Mouse (Mus musculus) natural killer cell, adult 2 months (primary cell): ENCODE measurements around the gene 9030612E09Rik.

ENCODE experiments used
- DNase-seq, 2 experiments: peaks; one replicate each; pipeline ENCODE4 v3.0.0; 2022; ENCODE audit warnings: low spot score in 2 of 2

The 9030612E09Rik gene

DNA sequence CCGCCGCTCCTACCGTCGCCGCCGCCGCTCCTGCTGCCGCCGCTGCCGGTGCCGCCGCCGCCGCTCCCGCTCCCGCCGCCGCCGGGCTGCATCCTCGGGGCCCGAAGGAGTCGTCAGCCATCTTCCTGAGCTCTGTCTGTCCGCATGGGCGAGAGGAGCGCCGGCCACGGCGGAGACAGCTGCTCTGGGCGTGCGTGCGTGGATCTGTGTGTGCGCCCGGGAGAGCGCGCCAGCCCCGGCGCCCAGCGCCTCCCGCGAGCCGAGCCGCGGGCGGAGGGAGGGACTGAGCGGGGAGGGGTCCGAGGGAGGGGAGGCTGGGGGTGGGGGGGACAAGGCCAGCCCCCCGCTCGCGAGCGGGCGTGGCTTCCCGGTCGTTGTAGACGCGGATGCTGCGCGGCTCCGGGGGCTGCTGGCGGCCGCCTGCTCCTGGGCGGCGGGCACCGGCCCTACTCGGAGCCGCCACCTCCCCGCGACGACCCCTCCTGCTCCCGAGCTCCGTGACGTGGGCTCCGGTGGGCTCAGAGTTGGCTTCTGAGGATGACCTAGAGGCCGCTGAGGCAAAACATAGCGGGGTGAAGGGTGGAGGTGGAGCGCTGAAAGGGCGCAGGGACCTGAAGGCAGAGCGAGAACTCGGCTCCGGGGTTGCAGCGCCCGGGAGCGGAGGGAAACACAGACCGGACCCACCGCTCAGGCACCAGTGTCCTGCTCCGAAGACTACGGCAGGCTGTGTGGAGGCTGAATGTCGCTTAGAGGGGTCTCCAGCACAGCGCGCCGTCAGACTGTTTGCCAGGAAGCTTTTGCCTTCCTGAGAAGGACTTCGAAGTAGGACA lies at the start of gene 9030612E09Rik, which contains the start of gene Sobp:
TSS of gene 9030612E09Rik (plus strand) at position 379 of the 830 bp plus-strand sequence.
TSS of gene Sobp (minus strand) at position 205 of the 830 bp plus-strand sequence.
- no peak for DNase-seq

- DNase-seq, result no peak
Measured at GRCm38 (mm10) chr10:43128750-43129149, 45.8 kb upstream of the 9030612E09Rik start.

DNA sequence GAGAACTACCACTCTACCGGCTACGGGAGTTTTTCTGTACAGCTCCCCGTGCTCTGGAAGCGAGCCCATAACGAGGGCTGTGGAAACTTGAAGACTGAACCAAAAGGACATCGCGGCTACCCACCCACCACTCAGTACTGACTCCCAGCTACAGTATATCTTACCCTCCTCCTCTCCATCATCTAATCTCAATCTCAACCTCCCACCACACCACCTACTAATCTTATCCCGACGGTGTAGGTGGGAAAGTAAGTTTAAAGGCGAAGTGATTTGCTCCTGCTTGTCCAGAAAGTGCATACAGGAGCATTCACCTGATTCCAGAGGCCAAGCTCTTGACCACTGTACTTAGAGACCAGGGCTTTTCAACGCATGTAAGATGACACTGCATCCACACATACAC lies 40.5 kb upstream of the 9030612E09Rik start:
- DNase-seq, result no peak

GRCm38 (mm10) chr10:43143173-43143572 lies 31.3 kb upstream of the 9030612E09Rik start:
- no peak for DNase-seq

DNA sequence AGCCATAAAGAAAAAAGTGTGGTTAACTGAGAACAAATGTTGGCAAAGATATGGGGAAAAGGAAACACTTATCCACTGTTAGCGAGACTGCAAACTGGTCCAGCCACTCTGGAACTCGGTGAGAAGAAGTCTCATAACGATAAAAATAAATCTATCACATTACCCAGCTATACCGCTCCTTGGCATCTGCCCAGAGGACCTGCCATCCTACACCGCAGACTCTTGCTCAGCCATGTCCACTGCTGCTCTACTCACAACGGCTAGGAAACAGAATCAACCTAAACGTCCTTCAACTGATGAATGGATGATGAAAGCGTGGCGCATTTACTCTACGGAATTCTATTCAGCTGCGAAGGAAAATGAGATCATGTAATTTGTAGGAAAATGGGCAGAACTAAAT lies 26.0 kb upstream of the 9030612E09Rik start:
- DNase-seq, result no peak

DNA sequence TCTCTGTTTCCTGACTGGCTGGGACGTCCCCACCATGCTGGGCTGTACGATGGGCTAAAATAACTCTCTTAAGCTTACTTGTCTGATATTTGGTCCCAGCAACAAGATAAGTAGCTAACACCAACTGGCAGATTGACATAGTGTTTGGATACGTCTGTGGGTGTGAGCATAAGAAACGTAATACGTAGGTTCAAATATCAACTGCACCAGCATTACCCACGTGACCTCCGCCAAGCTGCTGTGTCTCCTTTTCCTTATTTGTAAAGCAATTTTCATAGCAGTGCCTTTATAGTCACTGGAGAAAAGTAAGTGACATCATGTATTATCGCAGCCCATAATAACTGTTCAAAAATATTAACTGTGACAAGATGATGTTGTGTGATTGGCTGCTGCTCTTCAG lies 21.9 kb upstream of the 9030612E09Rik start:
- no peak for DNase-seq

- DNase-seq, result no peak
Measured at GRCm38 (mm10) chr10:43155046-43155560, 19.4 kb upstream of the 9030612E09Rik start.

- DNase-seq, result no peak
Measured at GRCm38 (mm10) chr10:43158917-43159316, 15.6 kb upstream of the 9030612E09Rik start.

DNA sequence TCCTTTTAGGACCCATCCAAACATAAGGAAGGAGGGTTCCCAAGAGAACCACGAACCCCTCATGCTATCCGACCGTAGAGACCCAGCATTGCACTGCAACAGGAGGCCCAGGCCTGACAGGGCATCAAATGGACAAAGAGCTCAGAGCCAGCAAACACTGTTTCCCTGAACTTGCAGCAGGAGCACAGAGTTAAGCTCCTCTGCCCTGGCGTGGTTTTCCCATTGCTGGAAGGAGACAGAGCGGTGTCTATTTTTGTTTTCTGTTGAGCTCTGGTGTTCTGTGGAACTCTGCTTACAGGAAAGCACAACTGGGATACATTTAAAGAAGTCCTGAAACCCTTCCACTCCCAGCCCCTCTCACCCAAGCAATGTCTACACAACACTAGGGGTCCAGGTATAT lies 15.2 kb upstream of the 9030612E09Rik start:
- DNase-seq, result no peak

DNA sequence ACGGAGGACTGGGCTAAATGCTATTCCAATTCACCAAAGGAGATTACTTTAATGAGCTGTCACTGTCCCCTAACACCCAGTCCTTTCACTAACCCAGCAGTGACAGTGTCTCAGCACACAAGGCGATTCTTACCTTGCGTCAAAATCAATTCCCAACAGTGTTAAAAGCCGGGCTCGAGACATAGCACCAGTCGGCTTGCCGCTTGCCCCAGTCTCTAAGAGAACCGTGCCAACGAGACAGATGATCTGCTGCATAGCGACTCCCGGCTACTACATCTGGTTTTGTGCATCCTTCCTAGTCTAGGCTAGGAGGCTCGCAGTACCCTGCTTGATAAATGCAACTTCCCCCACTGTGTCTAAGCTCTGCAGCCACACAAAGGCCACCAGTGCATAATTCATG lies 12.2 kb upstream of the 9030612E09Rik start:
- no peak for DNase-seq

DNA sequence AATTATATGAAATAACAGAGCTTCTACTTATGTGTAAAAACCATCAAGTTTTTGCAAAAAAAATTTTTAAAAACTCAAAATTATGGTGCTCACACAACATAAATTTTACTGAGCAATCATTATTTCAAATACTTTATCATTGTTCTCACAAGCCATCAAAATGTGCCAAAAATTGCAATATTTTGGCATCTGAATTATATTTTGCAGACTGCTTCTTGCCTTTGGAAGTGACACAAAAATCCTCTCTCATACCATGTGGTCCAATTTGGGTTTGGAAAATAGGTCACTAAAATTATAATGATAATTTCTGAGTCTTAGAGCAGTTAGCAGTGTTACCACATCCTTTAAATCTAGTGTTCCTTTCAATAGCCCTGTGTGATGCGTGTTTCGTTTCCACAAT lies 10.1 kb upstream of the 9030612E09Rik start:
- no peak for DNase-seq

- no peak for DNase-seq
Measured at GRCm38 (mm10) chr10:43166146-43166545, 8.4 kb upstream of the 9030612E09Rik start.

GRCm38 (mm10) chr10:43166817-43167216 lies 7.7 kb upstream of the 9030612E09Rik start:
- no peak for DNase-seq

DNA sequence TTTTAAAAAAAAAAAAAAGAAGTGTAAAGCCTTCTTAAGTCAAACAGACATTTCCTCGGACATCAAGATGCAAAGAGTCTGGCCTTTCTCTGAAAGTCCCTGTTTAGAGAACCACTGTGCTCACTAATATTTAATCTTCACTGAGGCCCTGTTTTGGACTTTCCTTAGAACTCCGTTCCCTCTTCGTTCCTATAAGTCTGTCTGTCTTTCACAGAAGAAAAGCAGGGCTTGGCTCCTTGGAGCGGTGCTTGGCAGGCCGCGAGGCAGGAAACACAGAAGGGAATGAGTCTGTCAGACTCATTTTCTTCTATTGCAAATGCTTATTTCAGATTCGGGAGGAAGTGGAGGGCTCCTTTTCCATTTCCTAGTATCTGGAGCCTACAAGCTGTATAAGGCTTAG lies 5.7 kb upstream of the 9030612E09Rik start:
- DNase-seq, result no peak

GRCm38 (mm10) chr10:43171106-43171505 lies 3.4 kb upstream of the 9030612E09Rik start:
- no peak for DNase-seq

DNA sequence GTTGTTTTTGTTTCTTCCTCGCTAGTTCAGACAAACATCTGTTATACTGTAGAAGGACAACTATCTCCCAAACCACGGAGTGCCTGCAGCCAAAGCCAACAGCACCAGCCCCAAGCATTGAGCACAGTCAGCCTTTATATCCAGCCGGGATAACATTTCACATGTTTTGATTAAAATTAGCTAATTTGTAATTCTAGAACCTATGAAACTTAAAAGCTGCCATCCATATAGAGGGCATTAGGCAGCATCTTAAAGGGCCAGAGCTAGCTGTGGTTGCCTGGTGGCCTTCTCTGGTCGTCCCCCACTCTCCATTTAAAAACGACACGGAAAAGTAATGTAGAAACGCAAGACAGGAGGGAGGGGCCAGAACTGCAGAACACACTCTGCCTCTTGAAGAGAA lies 2.4 kb upstream of the 9030612E09Rik start:
- no peak for DNase-seq

GRCm38 (mm10) chr10:43172554-43172953 lies 1.9 kb upstream of the 9030612E09Rik start:
- no peak for DNase-seq

DNA sequence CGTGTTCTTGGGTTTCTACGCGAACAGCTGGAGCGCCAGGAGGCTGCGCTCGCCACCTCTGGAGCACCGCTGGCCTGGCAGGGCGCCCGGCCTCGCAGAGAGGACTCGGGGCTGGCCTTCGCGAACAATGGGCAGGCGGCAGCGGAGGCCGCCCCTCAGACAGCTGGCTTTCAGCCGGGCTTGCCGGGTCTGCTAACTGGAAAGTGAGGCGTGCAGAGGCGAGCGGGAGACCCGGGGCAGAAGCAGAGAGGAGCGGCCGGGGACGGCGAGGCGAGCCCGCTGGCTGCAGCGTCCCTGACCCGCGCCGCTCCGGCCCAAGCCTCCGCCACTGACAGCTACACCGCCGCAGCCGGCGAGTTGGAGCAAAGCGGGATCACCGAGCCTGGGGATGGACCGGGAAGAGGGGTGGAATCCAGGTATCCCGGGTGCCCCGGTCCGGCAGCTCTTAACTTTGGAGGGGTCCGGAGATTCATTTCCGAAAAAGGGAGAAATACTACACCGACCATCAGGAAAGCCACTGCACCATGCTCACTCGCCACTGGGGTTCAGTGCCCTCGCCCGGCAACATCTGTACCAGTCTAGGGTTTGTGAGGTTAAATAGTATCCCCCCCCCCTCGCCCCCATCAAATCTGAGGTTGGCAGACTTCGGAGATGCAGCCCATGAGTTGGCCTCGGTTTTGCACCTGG lies 1.2 kb upstream of the 9030612E09Rik start:
- no peak for DNase-seq

DNA sequence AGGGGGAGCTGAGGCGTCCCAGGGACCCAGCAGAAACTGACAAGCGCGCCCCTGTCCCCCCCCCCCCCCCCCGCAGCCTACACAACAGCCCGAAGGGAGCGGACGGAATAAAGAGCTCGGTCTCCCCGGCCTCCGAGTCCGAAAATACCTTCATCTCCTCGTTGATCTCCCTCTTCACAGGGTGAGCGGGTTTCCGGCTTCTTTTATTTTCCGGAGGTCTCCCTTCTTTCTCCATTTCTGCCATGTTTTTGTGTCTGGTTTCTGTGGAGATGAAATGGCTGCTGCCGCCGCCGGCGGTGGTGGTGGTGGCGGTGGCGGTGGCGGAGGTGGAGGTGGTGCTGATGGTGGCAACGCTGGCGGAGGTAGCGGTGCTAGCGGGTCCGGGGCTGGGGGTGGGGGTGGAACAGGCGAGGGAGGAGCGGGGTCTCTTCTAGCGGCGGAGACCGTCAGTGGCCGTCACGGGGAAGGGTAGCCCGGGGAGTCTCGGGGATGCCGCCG lies 627 bp upstream of the 9030612E09Rik start:
- no peak for DNase-seq

GRCm38 (mm10) chr10:43175156-43175601 lies 675 bp downstream of the 9030612E09Rik start:
- DNase-seq, result no peak

DNA sequence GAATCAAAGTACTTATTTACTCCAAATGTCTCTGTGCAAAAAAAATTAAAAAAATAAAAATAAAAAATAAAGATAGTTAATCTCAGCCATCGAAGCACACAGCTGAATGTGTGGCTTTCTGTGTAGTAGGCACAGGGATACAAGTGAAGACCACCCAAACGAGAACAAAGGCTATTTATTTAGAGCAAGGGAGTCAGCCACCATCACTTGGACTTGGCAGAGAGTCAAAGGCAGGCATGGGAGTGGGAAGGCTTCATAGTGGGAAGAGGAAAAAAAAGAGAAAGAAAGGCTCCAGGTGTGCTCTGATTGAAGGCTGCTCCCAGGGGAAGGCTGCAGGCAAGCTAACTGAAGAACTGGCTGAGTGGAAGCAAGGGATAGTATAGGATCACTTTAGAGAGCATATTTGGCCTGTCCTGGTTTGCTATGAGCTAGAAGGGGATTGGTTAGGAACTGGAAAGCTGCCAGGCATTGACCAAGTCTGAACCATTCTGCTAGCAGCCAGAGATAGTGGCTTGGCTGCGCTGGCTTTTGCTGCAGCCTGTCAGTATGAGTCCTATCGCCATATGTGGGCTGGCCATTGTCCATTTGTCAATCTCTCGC lies 5.9 kb downstream of the 9030612E09Rik start:
- no peak for DNase-seq

- no peak for DNase-seq
Measured at GRCm38 (mm10) chr10:43200206-43200605, 25.7 kb downstream of the 9030612E09Rik start.
